Mouse (Mus musculus) layer of hippocampus, postnatal 10 days (tissue): ENCODE measurements at regions not wholly inside any gene's neighbourhood (a gene's known extent, or its start where the extent isn't known, plus 50 kb on each side); places are given as distances from the start of the nearest gene placed in this dataset.

Source experiments
- DNase-seq, 2 experiments: peaks; one replicate each; pipeline ENCODE4 v3.0.0; 2021; ENCODE audit warnings: low spot score in 2 of 2

DNA sequence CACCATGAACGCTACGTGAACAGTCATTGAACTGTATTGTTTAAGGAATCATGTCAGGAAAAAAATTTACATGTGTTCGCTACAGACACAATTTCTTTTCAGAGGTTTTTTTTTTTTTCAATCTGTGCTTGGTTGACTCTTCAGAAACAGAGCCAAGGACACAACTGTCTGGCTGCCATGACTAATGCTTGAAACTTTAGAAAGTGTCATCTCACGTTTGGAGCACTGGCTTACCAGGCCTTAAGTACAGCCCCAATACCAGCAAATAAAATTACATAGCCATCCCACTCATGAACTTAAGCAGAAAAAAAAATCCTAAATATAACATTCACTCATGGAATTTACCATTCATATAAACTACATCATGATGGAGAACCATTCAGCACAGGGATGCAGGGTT, 115.1 kb upstream of the Syt13 start:
- DNase-seq, result no peak

DNA sequence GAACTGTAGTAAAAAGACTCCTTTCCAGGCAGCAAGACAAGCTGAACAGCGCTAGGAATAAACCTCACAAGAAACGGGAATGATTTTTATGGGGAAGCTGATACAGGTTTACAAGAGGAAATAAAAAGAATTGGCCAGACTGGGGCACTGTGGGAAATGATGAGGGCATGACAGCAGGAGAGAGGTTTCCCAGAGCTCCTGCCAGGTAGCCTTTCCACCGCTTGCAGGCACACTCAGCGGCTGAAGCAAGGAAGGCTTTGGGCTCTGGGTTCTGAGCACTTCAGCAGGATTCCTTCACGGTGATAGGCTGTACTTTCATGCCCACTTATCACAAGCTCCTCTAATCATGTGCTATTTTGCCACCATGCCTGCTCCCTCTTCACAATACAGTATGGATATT, 114.2 kb upstream of the Syt13 start:
- no peak for DNase-seq

DNA sequence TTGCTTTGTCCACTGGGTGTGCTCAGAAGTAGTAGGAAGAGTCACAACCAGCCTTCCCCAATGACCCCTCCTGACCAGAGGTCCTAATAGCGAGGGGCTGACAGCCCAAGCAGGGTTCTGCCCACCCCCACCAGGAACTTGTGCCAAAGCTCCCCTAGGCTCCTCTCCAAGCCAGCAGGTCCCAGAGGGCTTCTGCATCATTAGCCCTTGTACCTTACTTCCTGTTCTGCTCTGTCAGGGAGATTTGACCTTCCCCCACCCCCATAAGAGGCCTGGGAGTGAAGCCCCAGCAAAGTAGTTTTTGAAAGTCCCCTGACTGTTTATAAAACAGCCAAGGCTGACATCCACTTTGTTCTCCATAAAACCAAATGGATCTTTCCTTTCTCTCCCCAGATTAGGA, 110.0 kb upstream of the Syt13 start:
- no peak for DNase-seq

DNA sequence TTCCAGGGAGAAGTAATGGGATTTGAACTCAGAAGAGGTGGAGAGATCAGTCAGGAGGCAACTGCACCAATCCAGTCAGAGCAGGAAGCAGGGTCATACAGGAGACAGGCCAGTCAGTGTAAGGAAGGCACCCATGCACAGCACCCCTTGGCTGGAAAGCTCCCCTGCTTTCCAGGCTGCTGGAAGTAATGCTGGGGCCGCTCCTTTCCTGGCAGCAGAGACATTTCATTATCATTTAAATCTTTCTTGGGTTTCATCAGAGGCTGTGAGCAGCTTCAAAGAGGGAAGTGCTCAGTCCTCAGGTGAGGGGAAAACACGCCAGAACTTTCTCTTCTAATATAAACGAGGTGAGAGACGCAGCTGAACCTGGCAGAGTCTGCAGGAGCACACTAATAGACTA, 109.1 kb upstream of the Syt13 start:
- no peak for DNase-seq

DNA sequence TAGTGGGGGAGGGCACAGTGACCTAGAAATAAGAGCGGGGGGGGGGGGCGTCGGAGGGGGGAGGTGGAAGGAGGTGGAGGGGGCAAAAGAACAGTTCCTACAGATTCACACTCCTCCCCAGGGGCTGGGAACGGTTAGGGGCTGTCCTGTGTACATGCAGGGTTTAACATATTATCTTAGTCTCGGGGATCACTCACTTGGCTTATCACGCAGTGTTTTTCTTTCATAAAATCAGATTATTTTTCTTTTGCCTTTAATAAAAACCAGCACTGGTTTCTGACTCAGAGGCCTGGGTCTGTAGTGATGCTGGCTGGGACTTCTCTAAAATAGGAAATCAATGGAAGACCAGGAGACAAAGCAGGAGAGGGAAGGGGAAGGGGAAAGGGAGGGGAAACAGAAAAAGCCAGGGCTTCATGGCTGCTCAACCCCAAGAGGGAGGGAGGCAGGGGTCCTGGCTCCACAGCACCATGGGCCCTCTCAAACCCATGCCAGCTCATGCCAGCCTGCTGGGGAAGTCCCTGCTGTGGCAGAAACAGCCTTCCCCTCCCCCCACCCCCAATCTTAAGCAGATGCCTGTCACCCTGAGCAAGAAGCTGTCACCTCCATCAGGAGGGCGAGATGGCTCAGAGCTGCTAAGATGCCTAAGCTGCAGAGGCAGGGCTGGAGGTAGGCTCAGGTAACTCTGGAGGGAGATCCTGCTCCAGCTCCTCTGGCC, 108.3 kb upstream of the Syt13 start:
- no peak for DNase-seq

DNA sequence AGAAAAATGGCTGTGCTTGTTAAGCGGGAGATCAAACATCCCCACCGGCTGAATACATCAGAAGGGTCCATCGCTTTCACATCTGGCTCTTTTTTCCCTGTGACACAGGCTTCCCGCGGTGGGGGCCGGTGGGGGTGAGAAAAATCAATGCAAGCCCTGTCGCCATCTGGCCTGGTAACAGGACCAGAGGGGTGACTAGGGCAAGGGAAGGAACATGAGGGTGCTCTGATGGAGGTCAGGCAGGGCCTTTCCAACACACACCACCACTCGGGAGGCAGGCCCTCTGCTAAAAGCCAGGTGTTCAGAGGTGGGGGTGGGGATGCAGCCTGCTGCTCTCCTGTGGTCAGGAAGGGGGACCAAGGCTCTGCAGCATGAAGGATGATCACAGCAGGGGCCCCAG, 107.5 kb upstream of the Syt13 start:
- no peak for DNase-seq

DNA sequence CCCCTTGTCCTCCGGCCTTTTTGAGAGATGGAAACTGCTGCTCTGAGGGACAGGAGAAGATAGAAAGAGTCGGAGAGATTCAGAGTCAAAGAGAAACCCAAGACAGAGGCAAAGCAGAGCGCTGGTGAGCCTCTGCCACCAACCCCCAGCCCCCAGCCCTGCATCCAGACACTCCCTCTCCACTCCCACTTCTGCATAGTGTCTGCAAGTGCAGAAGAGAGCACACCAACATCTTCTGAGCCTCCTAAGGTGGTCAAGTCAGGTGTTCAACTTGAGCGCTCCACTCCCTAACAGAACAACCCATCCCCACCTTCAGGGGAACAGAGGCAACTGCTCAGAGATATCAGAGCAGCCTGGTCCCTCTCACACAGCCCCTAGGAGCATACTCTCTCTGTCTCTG, 106.8 kb upstream of the Syt13 start:
- DNase-seq, result no peak

DNA sequence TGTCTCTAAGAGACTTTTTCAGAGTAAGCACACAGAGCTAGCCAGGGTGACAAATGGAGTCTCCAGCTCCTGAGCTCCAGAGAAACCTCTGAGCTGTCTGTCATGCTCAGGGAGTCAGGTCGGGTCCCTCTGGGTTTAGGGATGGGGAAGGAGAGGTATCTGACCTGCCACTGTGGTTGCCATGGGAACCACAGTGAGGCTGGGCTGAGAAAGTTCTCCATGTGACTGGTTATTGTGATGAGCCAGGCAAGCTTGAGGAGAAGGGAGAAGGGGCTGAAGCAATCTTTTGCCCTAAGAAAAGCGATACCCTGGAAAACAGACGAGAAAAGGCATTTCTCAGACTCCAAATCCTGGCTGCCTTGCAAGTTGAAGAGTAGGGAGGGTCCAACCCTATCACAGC, 105.7 kb upstream of the Syt13 start:
- DNase-seq, result no peak

DNA sequence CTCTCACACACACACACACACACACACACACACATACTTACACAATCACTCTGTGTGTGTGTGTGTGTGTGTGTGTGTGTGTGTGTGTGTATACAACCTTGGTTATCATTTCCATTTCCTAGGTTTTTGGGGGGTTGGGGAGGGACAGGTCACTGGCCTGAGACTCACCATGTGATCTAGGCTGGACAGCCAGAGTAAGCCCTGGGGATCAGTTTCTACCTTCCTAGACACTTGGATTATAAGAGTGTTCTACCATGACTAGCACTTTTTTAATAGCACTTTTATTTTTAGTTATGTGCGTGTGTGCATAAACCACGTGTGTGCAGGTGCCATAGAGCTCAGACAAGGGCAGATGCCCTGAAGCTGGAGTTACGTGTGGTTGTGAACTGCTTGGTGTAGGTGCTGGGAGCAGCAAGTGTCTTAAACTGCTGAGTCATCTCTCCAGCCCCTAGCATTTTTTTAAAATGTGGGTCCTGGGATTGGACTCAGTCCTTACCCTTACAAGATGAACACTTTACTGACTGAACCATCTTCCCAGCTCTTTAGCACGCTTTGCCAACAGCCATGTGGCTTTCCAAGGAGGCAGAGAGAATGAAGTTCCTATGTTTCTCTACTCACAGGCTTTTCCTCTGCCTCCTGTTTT, 105.1 kb upstream of the Syt13 start:
- DNase-seq, result no peak

DNA sequence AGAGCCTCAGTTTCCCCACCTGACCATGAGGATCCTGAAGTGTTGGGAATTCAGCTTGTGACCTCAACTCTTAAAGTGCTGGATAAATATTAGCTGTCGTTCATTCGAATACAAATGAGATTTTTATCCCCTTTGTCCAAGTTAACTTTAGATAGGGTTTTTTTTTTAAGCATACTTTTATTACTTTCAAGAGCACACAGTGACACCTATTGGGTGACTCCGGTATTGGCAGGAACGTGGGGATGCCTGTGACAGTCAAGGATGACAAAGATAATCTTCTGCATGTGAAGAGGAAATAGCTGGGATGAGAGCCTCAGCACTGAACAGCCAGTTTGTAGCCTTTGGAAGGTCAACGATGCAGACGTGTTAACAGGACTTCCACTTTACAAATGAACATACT, 103.9 kb upstream of the Syt13 start:
- peak; percentile 80 to 82 for DNase-seq

DNA sequence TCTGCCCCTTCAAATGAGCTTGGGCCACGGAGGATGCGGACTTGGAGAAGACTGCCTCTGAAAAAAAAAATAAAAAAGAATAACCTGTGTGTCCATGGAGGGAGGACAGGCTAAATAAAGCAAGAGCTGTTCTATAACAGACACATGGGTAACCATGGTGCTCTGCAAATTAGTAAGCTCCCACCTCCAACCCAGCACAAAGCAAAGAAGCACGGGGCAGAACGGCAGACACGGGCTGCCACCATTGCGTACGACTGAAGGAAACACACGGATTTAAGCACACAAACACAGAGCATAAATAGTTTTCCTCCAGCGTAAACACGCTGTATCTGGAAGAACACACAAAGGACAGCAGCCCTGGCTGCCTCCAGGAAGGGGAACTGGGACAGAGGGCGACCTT, 101.9 kb upstream of the Syt13 start:
- DNase-seq, result peak in 1 of 2 experiments; percentile 46

DNA sequence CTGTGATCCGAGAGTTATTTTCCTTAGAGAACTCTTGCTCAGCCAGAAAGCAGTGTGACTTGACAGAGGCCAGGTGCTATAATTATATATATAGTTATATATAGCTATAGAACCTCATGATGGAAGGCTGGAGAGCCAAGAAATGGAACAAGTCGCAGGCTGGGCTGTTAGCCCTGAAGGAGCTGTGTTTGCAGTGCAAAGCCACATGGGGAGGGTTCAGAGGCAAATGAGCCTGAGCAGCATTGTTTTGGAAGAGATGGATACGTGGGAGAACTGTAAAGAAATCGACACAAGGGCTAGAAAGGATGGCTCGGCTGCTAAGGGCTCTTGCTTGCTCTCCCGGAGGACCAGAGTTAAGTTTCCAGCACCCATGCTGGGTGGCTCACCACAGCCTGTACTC, 95.3 kb upstream of the Syt13 start:
- no peak for DNase-seq

DNA sequence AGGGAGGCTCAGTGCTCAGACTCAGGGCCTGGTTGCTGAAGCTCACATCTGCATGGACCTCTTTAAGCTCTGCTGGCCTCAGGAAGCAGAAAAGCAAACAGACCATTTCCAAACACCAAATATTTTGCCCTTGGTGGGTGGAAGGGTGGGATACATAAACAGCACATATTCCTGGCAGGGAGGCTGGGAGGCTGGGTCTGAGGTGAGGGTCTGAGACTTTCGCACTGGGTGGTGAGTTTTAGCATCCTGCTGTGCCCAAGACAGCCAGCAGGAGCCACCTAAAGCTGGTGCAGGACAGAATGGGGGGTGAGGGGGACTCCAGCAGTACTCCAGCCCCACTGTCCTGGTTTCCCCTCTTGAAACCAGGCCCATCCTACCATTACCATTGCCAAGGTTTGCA, 90.6 kb upstream of the Syt13 start:
- no peak for DNase-seq

DNA sequence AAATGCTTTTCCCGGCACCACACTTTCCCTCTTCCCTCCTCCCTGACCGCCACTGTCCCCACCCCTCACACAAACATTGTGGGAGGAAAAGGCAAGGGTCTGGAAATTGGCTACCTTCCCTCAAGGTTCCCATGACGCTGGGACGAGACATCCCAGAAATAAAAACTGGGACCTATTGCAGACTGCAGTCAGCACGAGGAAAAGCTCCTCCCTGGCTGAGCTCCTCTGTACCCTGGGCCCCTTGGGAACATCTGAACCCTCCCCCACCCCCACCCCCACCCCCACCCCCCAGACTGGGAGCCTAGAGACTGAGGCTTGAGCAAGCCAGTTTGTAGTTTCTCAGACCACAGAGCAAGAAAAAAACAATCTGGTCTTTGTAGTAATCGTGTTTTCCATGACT, 89.5 kb upstream of the Syt13 start:
- no peak for DNase-seq

DNA sequence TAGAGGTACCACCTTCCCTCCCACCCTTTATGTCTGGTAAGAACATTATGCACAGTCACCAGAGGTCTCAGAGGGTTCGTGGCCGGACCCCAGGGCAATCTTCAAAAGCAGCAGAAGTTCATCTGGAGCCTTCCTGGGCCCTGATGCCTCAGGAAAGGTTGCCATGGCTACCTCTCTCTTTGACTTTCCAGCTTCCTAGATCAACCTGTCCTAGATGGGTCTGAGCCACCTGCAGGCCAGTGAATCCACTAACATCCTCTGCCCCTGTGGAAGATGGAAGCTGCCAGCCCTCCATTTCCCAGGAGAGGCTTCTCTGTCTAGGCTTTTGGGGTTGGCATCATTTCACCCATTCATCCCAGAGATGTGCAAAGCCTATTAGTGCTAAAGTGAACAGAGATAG, 84.8 kb upstream of the Syt13 start:
- DNase-seq, result no peak

DNA sequence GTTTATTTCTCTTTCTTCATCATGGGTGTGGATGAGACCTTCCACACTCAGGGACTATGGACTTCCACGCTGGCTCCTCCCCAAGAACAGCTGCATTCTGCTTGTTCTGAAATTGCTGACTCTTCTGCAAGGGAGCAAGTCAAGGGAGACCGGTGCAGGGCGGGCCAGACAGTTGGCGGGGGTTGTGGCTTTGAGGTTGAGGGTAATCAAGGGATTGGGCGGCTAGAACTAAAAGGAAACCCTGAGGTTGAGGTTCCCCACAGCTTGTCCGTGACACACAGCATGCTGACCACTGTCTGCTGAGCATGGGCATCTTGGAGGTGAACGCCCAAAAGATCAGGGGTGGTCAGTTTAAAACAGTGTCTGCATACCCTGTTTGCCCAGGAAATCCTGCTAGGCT, 83.1 kb upstream of the Syt13 start:
- no peak for DNase-seq

DNA sequence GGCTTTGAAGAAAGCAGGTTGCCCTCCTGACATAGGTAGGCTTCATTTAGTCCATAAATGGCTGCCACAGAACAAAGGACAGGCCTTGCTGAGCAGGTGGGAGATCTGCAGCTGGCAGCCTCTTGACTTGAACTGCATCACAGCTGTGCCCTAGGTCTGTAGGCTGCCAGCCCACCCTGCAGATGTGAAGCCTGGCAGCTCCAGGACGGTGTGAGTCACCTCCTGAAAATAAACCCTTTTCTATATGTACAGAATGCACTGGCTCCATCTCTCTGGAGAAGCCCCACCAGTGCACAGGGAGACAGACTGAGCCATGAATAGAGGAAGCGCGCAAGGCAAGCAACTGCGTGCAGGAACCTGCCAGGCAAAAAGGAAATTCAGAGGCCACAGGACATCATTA, 78.7 kb upstream of the Syt13 start:
- DNase-seq, result no peak

DNA sequence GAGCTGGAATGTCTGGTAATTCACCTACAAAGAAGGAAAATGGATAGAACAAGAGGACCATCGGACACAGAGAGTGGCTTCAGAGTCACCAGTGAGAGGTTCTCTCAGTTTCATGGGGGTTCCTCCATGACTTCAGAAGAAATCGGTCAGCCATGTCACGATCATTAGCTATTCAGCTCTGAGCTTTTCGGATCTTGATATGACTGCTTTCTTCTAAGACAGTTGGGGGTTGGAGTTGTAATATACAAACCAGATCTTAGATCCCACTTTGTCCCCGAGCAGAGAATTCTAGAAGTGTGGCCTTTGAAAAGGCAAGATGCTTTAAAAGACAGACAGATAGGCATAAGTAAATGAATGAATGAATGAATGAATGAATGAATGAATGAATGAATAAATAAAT, 76.9 kb upstream of the Syt13 start:
- DNase-seq, result no peak

DNA sequence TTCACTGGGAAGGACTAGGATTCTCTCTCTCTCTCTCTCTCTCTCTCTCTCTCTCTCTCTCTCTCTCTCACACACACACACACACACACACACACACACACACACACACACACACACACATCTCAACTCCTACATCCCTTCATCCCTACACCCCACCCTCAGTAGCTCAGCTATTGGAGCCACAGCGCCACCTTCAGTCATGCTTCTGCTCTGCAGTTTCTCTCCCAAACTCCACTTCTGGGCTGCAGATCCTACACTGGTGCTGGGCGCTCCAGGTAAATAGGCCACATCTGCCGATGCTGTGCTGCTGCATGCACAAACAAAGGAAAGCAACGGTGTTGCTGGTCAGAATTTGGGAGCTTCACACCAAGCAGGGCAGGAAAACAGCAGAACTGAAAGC, 74.9 kb upstream of the Syt13 start:
- peak; percentile 86 to 88 for DNase-seq

DNA sequence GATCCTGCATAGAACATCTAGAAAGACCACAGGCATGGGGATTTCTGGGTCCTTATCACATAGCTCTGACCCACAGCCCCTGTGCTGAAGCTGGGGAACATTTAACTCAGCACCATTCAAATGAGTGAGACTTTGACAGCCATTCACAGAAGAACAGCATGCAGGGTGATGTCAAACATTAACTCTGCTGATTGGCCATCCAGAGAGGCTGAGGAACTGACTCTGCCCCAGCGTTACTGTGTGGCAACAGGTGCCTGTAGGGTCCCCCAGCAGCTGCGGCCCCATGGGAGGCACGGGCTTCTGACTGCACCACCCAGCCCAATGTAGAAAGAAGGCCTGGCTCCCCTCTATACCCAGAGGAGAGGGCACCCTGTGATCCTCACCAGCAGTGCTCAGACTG, 73.3 kb upstream of the Syt13 start:
- DNase-seq, result no peak

DNA sequence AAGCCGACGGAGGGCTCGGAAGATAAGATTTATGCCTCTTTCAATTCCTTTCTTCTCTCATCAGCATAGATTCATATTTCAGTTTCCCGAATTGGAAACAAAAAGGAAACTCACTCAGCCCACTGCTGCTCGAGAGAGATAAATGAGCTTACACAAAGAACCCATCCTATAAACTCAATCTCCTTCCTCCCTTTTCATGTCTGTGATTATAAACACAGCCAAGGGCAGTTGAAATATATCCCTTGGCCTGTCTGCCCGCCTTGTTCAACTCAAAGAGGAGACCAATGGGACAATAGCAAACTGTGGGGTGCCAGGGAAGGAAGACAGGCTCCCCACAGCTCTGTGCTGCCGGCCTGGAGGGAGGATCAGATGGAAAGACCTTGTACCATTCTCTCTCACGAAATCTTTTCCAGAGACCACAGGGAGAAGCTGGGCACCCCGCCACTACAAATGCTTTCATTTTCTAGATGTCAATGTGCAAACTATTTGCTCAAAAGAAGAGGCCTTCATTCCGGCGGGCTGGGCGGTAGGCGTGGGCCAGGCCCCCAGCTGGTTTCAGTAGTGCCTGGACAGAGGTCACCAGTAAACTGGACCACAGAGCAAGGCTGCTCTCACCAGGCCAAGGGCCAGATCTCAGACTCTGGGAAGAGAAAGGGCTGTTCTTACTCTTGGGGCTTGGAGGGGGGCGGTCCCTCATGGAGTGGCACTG, 69.7 kb upstream of the Syt13 start:
- peak; percentile 41 to 61 for DNase-seq

DNA sequence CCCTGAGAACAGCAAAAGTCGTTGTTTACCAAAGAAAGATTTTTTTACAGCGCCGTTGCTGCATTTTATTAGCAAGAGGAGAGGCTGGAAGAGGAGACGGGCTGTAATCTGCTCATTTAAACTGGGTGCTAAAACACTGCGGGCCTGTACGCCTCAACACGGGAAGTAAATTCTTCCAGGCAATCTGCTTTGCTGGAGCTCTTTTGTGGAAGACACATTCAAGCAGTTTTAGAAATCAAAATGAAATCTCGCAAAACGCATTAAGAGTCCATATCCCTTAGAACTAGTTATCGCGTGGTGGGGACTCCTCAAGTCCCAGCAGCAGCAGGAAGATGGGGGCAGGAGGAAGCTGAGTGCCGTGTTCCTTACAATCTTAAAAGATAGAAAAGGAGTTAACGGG, 65.9 kb upstream of the Syt13 start:
- no peak for DNase-seq

DNA sequence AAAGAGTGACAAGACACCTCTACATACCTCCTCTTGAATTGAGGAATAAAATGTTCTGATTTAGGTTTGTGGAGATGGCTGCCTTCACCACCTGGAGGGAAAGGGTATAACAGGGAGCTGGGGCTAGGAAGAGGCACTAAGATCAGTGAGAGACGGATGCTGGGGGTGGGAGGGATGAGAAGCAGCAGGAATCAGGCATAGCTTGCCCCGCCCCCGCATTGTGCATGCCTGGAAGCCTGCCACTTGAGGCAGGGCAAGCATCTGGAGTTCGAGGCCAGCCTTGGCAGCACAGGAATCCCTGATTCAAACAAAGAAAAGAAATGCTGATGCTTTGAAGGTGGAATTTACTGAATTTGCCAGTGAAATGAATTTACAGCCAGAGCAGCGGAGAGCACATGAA, 63.6 kb upstream of the Syt13 start:
- DNase-seq, result no peak
